Mouse (Mus musculus) central nervous system, embryonic 18 days (tissue): ENCODE measurements around the gene Als2cl. TPM values are rescaled to one million over a fixed set of nuclear protein-coding genes. Genes with fewer than 3 reads are reported as not detected.

Source experiments
- polyA plus RNA-seq: library from polyadenylated mRNA; depleted of rRNA; stranded (reverse); fragments of >200 nt; gene quantifications from 2 replicates; pipeline ENCODE4 v1.2.3, GENCODE M21; 2012; rRNA removed

The Als2cl gene
- polyA plus RNA-seq: 4.0 and 5.5 TPM in 2 replicates

DNA sequence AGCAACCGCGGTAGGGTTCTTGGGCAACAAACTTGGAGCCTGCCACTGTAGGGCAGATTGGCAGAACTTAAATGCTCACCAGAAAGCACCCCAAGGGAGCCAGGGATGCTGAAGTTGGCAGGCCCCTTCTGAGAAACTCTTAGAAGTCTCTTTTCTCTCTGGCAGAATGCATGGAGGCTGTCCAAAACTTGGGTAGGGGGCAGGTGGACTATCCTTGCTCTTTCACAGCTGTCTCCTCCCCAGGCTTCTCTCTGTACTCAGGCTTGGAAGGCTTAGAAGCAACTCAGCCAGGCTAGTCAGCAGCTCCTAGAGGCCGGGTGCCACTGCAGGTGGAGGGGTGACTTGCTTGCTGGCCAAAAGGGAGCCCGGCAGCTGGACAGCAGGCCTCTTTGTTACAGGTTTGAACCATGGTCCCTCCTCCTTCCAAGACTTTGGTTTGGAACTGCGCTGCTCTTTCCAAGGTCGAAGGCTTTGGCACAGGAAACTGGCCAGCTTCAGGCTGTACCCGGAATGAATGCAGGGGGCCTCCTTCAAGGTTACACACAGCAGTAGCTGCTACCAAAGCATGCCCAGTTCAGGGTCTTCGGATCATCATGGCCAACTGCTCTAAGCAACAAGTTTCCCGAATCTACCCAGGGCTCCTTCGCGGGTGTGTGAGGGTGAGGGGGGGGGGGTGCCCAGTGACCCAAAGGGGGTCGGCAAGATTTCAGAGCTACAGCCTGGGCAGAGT is at the start of gene Als2cl:
TSS of gene Als2cl (plus strand) at position 680 of the 730 bp plus-strand sequence.

DNA sequence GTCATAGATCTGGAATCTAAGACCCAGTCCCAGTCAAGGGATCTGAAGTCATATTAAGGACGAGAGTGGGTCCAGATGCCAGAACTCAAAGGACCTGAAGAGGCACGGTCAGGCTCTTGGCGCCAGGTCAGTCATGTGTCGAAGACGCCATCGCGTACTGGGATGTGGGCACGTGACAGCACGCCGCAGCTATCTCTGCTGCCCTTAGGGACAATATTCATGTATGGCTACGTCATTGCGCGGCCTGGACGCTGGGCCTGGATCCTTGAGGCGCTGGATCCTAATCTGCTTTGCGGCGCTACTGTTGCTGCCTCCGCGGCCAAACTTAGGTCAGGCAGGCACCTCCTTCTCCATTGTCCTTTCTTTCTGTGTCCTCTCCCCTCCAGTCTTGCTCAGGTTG is 45.3 kb upstream of the Als2cl start, which contains the start of gene Prss45:
TSS of gene Prss45 (plus strand) at position 178 of the 400 bp plus-strand sequence.

DNA sequence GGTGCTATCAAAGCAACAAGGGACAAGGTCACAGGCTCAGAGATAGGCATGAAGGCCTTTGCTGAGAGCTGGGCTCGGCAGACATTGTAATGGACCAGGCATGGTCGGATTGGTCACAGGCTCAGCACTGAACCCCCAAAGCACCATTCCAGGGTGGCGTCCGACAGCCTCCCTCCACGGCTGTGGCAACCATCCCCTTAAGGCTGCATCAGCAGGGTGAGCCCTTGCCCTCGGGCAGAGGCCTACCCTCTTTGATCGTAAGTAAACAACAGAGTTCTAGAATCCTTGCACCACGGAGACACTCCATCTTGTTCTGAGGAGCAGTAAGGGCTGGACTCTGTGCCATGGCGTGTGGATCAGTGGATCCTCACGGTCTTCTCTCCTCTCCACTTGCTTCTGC is 35.5 kb upstream of the Als2cl start, which contains the start of gene Prss46:
TSS of gene Prss46 (plus strand) at position 301 of the 400 bp plus-strand sequence.

DNA sequence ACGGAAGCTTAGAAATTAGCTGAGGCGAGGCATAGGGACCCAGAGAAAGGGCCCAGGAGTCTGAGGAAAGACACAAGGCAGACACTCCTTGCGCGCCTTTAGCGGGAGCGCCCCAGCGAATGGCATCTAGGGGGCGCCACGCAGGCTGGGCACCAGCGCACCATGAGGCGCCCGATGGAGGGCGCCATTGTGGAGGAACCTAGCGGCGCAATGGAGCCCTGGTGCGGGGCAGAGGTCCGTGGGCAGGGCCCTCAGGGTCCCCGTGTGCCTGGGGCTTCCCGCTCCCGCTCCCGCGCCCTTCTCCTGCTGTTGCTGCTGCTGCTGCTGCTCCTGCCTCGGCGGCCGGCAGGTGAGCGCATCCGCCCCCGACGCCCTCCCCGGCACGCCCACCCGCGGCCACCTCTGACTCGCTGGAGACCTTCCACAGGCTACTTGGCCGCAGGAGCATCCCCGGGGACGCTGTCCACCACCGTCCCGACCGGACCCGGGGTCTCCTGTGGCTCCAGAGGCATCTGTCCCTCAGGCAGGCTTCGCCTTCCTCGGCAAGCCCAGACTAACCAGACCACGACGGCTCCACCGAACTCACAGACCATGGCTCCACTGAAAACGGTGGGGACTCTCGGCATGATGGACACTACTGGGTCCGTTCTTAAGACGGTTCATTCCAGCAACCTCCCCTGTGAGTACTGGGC is 21.7 kb upstream of the Als2cl start, which contains the start of gene Prss50:
TSS of gene Prss50 (plus strand) at position 187 of the 692 bp plus-strand sequence.

DNA sequence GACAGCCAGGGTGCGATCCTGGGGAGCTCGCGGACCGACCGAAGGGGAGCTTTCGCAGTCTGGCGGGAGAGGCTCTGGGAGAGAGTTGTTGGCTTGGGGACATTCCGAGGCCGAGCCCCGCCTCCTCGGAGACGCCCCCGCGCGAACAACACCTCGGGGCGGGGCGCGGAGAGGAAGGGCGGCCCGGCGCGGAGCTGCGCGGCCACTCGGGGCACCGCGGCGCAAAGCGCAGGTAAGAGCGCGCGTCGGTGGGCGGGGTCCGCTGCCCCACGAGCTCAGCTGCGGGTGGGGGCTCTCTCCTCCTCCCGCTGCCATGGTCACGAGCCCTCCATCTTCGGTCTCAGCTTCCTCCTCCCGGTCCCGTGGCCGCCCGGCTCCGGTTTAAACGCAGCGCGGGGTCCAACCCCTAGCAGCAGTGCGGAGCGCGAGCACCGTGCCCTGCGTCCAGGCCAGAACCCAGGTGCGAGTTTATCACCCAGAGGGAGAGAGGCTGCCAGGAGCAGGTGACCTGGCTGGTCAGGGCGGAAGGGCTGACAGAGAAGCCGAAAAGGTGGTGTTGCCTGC is 410 bp downstream of the Als2cl start, which contains the start of gene Tmie:
TSS of gene Tmie (minus strand) at position 116 of the 564 bp plus-strand sequence.

DNA sequence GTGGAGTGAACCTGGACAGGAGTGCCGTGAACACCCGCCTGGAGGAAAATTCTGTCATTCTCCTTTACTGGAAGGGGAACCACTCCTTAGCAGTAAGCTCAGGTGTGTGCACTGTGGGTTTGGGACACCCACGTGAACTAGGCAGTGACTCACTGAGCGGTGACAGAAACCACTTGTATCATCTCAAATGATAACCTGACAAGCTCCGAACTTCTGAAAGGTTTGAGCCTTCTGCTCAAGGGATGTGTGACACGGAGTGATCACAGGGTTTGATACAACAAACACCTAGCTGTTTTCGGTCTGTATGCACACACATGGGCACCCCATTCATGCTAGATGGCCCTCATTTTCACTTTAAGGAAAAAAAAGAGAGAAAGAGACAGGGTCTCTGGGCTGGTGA is 37.1 kb downstream of the Als2cl start, which contains the start of gene Fam240a:
TSS of gene Fam240a (minus strand) at position 76 of the 400 bp plus-strand sequence.

DNA sequence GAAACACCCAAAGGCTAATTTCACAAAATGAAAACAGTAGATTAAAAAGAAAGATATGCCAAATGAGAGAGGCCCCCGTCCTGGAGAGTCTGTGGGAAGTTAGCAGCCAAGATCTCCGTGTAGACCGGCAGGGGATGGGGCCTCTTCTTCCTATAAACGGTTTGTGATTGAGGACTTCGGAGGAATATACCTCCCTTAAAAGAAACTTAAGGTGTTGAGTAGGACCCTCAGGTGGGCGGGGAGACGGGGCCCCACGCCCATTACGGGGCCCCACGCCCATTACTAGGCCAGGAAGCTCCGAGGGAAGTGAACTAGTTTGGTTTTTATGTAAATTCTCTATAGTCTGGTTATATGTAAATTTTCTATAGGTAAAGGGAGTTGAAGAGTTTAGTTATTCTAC is 66.3 kb downstream of the Als2cl start, which contains the start of gene Tdgf1:
TSS of gene Tdgf1 (minus strand) at position 233 of the 400 bp plus-strand sequence.

Other genes with a start within 250 kb of the Als2cl start
- gene Nbeal2, start 225.7 kb upstream of the Als2cl start, polyA plus RNA-seq: 16.4 and 16.6 TPM in 2 replicates
- 82.1 and 85.3 TPM in 2 replicates for gene Ccdc12, start 223.4 kb upstream of the Als2cl start, polyA plus RNA-seq
- gene Myl3, start 138.0 kb upstream of the Als2cl start, polyA plus RNA-seq: 0.73 and 8.6 TPM in 2 replicates
- gene Pth1r, start 132.7 kb upstream of the Als2cl start, polyA plus RNA-seq: 15.0 and 20.5 TPM in 2 replicates
- gene Prss42, start 81.7 kb upstream of the Als2cl start, polyA plus RNA-seq: not detected in 2 replicates
- gene Prss44, start 65.9 kb upstream of the Als2cl start, polyA plus RNA-seq: not detected in 2 replicates
- gene Prss43, start 53.2 kb upstream of the Als2cl start, polyA plus RNA-seq: 0.03 TPM in 1 of 2 replicates, not detected in the other
- 0.14 TPM in 1 of 2 replicates, not detected in the other for gene Prss45, start 45.3 kb upstream of the Als2cl start, polyA plus RNA-seq
- gene Prss46, start 35.4 kb upstream of the Als2cl start, polyA plus RNA-seq: 0.07 TPM in 1 of 2 replicates, not detected in the other
- 0.18 and 0.27 TPM in 2 replicates for gene Prss50, start 21.9 kb upstream of the Als2cl start, polyA plus RNA-seq
- gene Tmie, start 243 bp downstream of the Als2cl start, polyA plus RNA-seq: 3.4 and 4.6 TPM in 2 replicates
- not detected in 2 replicates for gene Fam240a, start 37.0 kb downstream of the Als2cl start, polyA plus RNA-seq
- 0.06 and 0.17 TPM in 2 replicates for gene Tdgf1, start 66.3 kb downstream of the Als2cl start, polyA plus RNA-seq
- gene Lrrc2, start 71.7 kb downstream of the Als2cl start, polyA plus RNA-seq: 0.26 and 0.39 TPM in 2 replicates
- 0.20 TPM in 1 of 2 replicates, not detected in the other for gene Rtp3, start 110.7 kb downstream of the Als2cl start, polyA plus RNA-seq
- gene Ltf, start 139.4 kb downstream of the Als2cl start, polyA plus RNA-seq: 0.26 and 0.92 TPM in 2 replicates
- 0.84 and 1.0 TPM in 2 replicates for gene Ccrl2, start 177.6 kb downstream of the Als2cl start, polyA plus RNA-seq
- gene Lrrfip2, start 237.7 kb downstream of the Als2cl start, polyA plus RNA-seq: 44.5 and 49.4 TPM in 2 replicates